Mouse (Mus musculus): ENCODE data around the gene Bmpr1b.
"Not testable (repeated sequence)": the region's sequence is repeated elsewhere in the genome, so short reads cannot be mapped to it uniquely, and the experiment has no call there.

The Bmpr1b gene

GRCm38 (mm10) chr3:142168863-142169521, at the start of gene Bmpr1b:
Gene Bmpr1b (minus strand): TSS chr3:142169425.
- peak; percentile 43 for DNase-seq

DNA sequence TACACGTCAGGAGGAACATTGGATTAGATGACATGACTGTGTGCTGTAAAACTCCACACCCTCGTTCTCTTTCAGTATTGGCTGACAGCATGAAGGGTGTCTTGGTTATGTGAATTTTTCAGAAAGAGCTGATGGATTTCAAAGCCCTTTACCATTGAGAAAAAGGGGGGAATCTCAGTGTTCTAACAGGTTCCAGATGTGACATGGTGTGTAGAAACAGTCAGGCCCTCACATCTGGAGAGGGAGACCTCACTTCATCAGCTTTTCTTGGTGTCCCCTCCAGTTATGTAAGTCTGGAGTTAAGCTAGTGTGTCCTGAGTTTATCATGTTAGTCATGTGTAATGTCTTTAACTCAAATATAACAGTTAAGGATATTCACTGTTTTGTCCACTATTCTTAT, 43.6 kb upstream of the Bmpr1b start:
- DNase-seq = no peak

DNA sequence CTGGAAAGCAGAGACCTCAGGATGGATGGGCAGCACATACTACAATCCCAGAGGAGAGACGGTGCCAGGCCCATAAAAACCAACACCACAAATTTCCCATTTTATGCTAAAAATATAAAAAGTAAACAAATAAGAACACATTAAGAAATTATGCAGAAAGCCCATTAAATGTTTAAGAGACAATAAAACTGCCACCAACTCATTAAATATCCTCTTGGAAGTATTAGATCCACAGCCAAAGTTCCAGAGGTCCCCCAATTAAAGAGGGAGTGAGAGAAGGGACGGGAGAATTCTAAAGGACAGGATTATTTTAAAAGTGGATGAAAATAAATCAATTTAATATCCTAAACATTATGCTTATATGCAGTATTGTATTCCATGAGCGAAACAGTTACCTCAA, 43.0 kb upstream of the Bmpr1b start:
- DNase-seq = no peak

- no peak for DNase-seq
Measured at GRCm38 (mm10) chr3:142209981-142210380, 40.8 kb upstream of the Bmpr1b start.

- DNase-seq = no peak
Measured at GRCm38 (mm10) chr3:142209057-142209456, 39.8 kb upstream of the Bmpr1b start.

DNA sequence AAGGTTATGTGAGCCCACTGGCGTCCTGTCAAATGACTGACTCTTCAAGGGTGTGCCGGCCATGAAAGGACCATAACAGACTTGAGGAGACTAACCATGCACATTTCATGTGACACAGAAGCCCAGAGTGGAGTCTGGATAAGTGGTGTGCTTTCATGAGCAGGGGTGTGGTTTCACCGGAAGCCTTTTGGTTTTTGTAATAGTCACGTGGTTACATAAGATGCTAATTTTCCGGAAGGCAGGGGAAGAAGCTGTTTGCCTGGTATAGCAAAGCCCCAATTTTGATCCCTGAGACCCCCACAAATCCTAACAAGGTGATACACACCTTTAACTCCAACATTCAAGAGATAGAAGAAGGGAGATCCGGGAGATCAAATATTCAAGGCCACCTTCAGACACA, 38.3 kb upstream of the Bmpr1b start:
- no peak for DNase-seq

GRCm38 (mm10) chr3:142206316-142206715, 37.1 kb upstream of the Bmpr1b start:
- DNase-seq = no peak

- DNase-seq = peak; percentile 2
Measured at GRCm38 (mm10) chr3:142196142-142196541, 26.9 kb upstream of the Bmpr1b start.

DNA sequence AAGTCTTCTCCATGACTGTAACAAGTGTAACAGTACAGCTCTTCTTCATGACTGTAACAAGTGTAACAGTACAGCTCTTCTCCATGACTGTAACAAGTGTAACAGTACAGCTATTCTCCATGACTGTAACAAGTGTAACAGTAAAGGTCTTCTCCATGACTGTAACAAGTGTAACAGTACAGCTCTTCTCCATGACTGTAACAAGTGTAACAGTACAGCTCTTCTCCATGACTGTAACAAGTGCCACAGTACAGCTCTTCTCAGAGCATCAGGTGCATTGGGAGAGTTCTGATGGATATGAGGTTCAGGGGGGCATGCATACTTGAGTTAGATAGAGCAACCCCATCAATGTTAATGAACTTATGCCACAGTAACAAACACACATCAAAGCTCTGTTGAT, 22.4 kb upstream of the Bmpr1b start:
- DNase-seq = not testable (repeated sequence)

DNA sequence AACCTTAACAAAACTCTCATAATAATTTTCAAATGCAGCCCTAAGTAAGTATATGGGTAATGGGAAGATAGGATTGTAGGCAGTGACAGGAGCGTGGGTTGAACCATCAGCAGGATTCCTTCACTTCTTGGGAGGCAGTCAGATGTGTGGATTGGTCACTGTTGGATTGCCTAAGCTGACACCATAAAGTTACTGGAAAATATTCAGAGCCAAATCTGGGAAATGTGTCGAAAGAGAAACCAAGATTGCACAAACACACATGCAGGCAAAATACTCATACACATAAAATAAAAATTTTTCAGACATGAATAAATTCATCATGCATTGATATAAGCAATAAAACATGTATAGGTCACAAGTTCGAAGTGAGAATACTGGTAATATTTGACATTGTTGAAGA, 17.3 kb upstream of the Bmpr1b start:
- DNase-seq = no peak

GRCm38 (mm10) chr3:142173996-142174395, 4.8 kb upstream of the Bmpr1b start:
- DNase-seq = no peak

DNA sequence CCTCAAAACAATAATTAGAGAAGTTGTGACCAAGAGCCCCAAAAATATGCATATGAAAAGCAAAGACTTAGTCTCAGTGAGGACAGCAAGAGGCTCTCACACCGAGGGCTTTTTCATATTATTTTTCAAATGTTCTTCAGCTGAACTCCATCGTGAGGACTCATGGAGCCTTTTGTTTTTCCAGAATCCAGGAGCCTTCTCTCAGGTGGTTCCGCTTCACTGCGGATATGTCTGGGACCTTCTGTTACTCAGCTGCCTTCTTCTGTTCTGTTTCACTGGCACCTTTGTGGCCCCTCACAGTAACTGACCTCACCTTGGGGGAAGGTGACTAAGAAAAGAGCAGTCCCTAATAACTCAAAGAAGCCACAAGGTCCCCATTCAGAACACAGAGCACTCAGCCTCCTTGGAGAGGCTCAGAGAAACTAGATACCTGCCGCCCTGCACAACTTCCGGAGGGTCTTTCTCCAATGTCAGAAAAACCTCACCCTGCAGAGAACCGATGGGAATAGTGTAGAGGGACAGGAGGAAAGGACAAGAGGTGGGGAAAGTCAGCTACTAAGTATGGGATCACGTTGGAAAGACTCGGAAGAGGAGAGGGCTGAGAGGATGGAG, 868 bp downstream of the Bmpr1b start:
- DNase-seq = no peak

DNA sequence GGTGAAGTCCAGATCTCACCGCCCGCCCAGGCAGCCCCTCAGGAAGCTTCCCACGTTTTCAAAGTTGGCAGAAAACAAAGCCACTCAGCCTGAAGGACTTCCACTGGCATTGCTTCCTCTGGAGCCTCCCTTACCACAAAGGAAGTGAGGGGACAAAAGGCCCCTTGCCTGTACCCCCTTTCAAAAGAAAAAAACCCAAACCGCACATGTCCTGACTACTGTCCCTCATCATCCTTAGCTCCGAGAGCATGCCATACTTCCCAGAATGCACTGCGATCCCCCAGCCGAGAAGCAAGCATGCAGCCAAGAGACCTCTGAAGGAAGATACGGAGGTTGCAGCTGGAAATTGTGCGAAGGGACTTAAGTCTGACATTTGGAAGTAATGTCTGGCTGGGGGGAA, 4.2 kb downstream of the Bmpr1b start:
- no peak for DNase-seq

- no peak for DNase-seq
Measured at GRCm38 (mm10) chr3:142163896-142164295, 5.3 kb downstream of the Bmpr1b start.

DNA sequence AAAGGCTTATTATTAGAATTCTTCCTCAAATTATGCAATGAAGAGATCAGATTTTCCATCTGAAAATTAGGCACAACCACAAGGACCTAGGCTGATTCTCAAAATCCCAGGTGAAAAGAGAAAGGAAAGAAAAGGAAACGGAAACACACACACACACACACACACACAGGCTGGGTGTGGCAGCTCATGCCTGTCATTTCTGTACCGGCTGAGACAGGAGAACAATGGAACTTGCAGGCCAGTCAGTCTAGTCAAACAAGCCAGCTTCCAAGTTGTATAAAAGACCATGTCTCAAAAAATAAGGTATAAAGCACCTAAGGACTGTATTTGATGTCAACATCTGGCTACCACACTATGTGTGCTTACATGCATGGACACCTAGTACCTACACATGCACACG, 7.8 kb downstream of the Bmpr1b start:
- DNase-seq = no peak

GRCm38 (mm10) chr3:142151980-142152379, 17.2 kb downstream of the Bmpr1b start:
- DNase-seq = no peak

GRCm38 (mm10) chr3:142138796-142139195, 30.4 kb downstream of the Bmpr1b start:
- DNase-seq = no peak

GRCm38 (mm10) chr3:142126379-142126778, 42.8 kb downstream of the Bmpr1b start:
- no peak for DNase-seq

DNA sequence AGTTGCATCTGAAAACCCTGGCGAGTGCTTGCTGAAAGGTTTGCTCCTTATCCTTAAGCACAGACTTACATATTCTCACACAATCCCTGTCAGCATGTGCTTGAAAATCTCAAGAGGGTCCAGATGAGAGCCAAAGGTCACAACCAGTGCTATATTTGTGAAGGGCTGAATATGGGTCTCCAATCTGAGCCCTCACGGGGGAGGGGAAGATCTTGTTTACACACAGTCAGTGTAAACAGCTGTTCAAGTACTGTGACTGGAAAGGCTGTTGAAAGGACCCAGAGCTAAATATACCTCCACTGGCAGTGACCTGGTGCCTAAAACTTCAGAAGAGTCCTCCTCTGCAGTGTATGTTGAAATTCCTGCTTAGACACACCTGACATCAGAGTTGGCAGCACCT, 43.7 kb downstream of the Bmpr1b start:
- DNase-seq = no peak

- no peak for DNase-seq
Measured at GRCm38 (mm10) chr3:142124255-142124654, 45.0 kb downstream of the Bmpr1b start.

DNA sequence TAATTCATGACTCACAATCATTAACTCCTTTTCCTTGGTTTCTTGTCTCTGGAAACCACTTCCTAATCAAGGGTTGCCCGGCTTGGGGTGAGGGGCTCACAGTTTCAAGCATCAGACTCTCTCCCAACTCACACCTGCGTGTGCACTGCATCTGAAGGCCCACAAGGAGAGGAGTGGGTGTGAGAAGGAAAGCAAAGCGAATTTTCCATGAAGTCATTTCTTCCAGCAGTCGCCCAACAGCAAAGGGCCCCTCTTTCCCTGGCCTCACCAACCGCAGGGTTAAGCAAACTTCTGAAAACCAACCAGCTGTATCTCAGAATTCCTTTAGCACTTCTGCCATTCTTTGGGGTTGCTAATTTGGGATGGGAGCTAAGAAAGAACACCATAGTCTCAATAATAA, 46.8 kb downstream of the Bmpr1b start:
- DNase-seq = no peak

DNA sequence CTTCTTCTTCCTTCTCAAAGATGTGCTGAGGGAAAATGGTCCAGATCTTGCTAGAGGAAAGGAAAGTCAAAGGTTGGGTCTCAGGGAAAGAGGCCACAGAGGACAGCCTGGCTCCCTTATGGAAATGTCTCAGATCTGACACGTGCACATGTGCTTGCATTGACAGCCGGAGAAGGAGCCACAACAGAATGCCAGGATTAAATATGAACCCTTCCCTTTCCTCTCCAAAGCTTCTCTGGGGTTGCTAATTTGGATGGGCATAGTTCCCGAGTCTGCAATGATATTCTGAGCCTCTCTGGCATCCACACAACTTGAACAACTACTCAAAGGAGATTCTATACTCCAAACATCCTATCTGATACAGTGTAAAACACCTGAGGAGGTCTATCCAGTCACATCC, 48.4 kb downstream of the Bmpr1b start:
- no peak for DNase-seq

DNA sequence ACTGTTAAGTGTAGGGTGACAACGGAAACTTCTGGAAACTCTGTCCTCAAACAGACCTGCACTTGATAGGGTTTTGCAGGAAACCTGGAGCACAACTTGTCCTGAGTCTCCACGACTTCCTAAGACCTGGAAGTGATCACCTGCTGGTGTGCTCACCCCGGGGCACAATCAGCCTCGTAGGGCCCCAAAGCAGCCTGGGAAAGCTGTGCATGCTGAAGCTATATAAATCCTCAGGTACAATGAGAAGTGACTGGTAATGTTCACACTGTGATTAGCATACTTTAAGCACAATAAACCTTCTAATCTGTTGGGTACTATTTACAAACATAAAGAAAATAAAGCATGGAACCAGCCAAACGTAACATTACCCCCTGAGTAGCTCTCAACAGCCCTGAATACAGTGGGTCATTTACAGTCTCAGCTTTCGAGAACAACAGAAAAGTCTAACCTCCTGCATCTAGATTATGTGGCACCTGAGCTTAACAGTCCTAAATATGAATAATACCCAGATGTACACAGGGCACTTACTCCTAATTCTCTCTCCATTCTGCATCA, 54.4 kb downstream of the Bmpr1b start:
- no peak for DNase-seq

DNA sequence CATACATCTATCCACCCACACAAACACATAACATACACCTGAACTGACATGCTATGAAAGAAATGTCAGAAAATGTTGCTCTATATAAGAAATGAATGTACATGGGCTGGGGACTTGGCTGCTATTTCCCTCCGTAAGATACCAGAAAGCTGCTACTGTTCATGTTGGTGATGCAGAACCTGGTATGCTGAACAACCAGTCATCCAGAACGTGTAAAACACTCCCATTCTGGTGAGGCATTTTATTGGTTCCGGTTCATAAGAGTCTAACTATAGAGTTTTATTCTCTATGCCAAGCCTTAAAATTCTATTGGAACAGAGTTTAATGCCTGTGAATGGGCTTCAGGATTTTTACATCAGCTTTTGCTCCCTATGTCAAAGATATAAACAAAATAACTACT, 55.0 kb downstream of the Bmpr1b start:
- DNase-seq = peak; percentile 29

- DNase-seq = peak; percentile 7
Measured at GRCm38 (mm10) chr3:142113208-142113607, 56.0 kb downstream of the Bmpr1b start.
